Mouse (Mus musculus) thymus, postnatal 0 days (tissue): ENCODE results near the gene Hexim2. TPM values are rescaled to one million over a fixed set of nuclear protein-coding genes. Genes with fewer than 3 reads are reported as not detected.

ENCODE experiments used
- DNase-seq: peaks from one replicate; pipeline ENCODE4 v3.0.0-alpha.2; 2015; ENCODE audit warnings: low spot score
- polyA plus RNA-seq: library from polyadenylated mRNA; unstranded; fragments of >200 nt; fragmentation: Nextera tagmentation; extraction: Ambion mirVana; gene quantifications from 2 replicates; pipeline ENCODE4 v1.2.1, GENCODE M21; 2015

The Hexim2 gene
- polyA plus RNA-seq, 1 experiment from 2014 or later, result 8.9 TPM

DNA sequence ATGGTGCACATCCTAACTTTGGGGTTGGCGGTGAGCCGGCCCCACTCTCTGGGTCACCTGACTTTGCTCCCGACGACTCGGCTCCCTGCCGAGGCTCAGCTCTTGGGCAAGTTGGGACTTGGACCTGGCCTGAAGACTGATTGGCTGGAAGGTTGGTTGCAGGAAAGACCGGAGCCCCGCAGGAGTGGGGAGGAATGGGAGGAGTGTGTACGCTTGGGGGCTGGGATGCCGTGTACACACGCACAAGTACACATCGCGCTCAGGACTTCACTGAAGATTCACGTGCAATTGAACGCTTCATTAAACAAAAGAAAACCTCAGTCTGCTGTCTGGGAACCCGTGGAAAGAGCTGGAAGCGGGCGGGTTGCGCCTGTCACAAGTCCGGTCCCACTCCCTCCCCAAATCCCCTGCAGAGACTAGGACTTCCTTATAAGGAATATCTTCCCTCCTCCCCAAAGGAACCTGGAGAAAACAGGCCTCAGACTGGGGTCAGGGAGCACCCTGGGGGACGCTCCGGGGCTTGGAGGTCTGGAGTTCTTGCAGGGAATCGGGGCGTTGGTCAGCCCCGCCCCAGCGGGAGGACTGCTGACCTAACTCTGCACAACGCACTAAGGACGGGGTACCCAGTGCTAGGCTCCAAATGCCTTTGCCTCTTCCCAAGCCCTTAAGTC is 20.2 kb upstream of the Hexim2 start:
- no peak for DNase-seq

DNA sequence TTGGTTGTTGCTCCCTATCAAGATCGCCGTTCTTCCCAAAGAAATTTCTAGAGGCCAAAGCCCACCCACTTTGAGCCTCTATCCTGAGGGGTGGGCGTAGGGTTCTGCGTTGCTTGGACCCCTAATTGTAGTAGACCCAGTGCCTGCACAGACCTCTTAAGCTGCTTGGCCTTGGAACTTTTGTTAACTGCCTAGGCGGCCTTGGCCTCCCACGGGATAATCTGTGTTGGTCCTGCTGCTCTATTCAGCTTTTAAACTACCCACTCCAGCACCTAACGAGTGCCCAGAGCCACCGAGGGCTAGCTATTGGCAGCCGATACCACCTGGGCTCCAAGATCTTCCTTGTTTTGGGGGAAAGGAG is 19.7 kb upstream of the Hexim2 start:
- DNase-seq, result no peak

DNA sequence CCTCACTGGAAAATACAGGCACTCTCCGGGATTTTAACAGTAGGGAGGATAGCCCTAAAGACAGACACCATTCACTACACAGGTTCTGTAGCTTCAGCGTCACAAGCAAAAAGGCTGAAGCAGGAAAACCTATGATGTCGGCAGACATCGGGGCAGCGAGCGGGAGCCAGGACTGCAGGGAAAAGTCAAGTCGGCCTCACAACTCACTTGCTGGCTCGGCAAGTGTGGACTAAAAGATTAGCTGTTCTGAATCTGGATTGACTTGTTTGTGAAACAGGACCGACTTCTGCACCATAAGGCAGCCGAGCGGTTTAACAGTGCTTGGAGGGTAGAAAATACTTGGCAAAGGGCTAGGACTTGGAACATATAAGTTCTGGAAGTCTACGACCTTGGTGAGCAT is 19.2 kb upstream of the Hexim2 start:
- DNase-seq, result no peak

DNA sequence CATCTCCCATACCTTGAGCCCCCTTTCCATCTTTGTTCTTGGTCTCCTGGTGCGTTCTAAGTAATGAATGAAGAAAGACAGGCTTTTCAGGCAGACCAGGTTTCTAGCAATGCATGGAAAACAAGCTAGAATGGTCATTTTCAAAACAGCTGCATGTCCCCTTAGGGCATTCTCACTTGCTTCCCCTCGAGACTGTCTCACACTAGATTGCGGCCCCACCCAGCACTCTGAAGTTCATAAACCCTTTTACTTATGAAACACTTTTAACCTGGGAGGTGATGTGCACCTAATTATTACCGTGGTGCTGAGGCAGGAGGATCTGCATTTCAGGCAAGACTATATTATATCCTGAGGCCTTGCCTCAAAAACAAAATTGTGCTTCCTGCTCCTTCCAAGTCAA is 18.5 kb upstream of the Hexim2 start:
- DNase-seq, result no peak

DNA sequence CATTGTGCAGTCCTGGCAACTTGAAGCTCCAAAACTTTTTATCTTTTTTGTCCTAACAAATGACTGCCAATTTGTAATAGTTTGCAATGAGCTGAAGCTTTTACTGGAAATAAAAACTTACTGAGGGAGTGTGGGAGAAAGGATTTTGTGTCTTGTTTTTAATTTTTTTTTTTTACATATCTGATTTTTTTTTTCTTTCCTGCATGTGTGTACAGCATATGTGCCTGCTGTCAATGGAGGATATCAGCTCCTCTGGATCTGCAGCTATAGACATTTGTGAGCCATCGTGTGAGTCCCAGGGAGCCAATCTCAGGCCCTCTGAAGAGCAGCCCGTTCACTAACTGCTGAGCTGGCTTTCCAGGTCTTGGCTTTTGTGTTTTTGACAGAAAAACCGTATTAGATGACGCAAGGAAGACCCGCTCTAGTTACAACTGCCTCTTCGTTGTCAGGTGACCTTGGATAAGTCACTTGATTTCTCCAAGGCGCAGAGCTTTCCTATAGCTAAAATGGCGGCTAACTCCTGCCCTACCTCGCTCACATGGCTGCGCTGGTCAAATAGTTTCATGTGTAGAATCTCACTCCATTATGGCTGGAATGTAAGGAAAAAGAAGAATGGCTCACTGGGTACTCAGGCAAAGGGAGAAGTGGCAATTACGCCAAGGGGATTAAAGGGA is 17.8 kb upstream of the Hexim2 start:
- no peak for DNase-seq

DNA sequence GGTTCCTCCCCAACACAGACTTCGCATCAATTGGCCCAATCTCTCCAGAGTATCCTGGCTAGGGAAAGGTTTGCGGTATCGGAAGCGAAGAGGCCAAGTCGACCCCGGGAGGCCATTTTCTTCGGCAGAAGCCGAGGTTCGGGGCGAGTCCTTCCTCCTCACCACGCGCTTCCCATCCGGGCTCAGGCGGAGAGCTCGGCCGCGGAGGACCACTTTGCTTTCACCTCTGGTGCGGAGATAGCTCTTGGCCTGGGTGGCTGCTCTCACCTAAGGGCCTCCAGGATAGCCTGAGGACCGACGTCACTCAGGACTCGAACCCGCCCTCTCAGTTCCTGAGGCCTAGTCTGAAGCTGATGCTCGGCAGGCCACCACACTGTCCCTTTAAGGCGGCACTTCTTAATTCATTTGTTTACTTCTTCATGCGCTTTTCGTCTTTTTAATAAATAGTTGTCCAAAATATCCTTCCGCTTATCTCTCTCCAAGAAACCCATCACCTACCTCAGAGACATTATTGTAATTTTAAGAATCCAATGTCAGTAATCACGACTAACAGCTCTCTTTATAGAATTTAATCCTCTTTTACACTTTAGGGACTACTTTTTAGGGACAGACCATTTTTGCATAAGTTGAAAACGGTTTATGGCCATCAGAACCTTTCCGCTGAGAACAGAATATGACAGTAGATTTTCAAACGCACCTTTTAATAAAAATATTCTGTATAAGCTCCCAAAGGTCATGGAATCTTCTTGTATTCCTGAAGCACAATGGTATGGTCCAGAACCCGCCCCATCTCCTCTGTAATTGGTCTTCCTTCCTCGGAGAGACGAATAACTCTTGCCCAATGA is 16.8 kb upstream of the Hexim2 start:
- DNase-seq, result peak; percentile 82

DNA sequence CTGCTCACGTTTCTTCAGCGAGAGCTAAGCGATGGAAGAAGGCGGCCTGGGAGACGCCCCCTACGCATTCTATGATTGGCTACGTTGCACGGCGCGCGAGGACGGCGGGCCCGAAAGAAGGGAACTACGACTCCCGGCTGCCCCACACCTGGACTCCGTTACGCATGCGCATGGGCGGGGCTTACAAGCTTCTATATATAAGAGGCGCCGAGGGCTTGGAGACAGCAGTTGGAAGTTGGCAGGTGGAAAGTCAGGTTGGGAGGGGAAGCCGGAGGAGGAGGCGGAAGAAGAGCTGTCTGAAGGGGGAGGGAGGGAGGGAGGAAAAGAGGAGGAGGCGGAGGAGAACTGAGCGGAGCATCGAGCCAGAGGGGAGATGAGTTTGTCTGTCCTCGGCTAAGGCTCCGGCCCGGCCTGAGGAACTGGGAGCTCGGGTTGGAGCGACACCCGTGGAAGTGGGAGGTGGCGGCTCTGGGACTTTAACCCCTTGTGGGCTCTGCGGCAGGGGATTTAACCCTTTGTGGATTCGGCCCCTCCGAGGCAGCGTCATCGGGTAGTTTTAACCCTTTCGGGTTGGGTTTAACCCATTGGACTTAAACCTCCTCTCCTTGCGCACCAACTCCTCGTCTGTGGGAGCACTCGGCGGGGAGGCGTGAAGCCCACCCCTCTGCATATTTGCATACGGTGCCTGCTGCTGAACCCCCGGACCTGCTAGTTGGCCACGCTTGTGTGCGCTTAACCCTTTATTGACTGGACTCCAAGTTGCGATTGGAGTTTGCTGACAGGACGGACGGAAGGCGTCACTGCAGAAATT is 16.0 kb upstream of the Hexim2 start, which contains the start of gene Hexim1:
Gene Hexim1 (plus strand): TSS at position 224 of the 811 bp plus-strand sequence.
- peak; percentile 100 for DNase-seq

DNA sequence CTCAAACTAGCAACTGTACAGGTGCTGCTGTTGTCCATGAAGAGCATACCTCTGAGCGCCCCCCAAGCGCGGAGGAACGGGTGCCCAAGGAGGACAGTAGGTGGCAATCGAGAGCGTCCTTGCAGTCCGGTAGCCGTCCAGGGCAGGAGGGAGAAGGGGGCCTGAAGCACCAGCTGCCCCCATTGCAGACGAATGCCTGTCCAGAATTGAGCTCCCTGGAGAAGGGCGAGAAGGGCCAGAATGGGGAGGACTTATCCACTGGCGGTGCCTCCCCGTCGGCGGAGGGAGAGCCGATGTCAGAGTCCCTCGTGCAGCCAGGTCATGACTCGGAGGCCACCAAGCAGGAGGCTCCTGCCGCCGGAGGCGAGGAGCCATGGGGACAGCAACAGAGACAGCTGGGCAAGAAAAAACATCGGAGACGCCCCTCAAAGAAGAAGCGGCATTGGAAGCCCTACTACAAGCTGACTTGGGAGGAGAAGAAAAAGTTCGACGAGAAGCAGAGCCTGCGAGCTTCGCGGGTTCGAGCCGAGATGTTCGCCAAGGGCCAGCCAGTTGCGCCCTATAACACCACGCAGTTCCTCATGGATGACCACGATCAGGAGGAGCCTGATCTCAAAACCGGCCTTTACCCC is 15.2 kb upstream of the Hexim2 start:
- DNase-seq, result peak; percentile 73

DNA sequence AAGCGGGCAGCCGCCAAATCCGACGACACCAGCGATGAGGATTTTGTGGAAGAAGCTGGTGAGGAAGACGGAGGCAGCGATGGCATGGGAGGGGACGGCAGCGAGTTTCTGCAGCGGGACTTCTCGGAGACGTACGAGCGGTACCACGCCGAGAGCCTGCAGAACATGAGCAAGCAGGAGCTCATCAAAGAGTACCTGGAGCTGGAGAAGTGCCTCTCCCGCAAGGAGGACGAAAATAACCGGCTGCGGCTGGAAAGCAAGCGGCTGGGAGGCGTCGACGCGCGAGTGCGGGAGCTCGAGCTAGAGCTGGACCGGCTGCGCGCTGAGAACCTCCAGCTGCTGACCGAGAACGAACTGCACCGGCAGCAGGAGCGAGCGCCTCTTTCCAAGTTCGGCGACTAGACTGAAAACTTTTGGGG is 14.6 kb upstream of the Hexim2 start:
- peak; percentile 43 for DNase-seq

DNA sequence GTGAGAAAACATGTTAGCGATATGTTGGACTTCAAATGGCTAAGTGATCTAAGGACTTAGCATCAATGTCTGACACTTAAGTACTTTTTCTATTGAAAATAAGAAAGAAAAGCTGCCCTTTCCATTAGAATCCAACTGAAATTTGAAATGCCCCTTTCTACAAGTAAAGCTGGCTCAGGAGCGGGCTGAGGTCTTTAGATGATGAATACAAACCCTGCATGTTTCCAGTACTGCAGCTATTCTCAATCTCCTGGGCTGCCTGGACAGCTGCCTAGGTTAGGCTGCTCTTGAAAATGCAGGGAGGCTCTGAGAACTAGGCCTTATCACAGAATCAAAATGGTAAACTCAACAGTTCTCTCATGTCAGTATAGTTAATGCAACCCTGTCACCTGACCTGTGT is 13.4 kb upstream of the Hexim2 start:
- no peak for DNase-seq

DNA sequence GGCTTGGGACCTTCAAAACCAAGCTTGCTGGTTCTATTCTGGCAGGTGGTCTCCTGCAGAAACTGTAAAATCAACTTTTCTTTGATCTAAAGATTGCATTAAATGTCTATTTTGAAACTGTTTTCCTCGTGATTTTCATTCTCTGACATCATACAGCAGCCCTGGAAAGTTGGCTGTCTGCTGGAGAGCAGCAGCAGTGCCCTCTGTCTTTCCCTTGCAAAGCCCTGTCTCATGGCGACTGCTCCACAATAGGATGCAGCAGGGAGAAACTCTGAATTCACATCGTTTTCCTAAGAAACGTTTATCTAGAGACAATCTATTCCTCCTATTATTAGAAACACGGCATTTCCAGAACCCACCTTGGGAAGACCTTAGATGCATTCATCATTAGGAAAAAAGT is 12.6 kb upstream of the Hexim2 start:
- DNase-seq, result no peak

DNA sequence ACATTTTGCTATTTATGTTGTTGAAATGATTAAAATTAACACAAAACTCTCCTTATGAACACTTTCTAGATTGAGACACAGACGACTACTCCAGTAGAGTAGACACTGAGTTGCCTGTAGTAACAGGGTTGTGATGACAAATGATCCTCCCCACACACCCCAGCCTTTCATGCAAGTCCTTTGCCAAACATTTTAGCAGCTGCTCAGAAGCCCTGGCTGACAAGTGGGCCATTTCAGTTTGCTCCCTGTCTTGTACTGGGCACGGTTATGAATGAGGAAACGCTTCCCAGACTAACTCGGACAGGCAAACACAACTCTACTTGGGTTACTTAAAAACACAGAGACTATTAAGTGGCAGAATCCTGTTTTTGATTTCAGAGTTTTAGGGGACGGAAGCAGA is 11.9 kb upstream of the Hexim2 start:
- DNase-seq, result no peak

DNA sequence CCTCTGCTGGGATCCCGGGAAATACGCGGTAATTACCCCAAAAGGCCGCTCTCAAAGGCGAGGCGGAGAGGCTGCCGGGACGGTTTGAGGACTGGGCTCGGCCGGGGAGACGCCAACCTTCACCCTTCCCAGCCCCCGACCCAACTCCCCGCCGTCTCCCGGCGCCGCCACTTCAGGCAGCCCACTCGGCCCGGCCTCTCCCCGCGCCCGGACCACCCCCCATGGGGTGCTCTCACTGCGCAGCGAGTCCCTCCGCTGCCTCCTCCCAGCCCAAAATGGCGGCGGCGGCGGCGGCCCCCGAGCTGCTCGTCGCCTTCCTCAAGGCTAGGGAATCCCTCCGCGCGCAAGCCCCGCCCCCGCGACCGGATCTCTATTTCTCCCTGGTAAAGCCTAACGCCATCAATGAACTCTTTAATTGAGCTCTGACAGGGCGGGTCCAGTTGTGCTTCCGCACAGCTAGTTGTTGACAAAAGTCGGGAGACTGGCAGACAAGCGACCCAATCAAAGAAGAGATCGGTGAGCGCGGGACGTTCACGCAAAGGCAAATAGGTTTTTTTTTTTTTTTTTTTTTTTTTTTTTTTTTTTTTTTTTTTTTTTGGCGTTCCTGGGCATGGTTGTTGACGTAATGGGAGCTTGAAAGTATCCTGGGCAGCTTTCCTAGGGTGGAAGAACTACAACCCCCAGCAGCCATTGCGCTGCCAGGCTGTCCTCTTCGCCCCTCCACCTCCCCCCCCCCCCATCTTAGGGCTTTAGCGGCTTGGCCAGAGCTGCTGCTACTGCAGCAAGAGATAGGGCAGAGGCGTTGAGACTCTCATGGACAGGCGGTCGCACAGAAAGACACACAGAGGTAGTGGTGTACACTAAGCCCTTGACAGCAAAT is 587 bp downstream of the Hexim2 start:
- peak; percentile 100 for DNase-seq

DNA sequence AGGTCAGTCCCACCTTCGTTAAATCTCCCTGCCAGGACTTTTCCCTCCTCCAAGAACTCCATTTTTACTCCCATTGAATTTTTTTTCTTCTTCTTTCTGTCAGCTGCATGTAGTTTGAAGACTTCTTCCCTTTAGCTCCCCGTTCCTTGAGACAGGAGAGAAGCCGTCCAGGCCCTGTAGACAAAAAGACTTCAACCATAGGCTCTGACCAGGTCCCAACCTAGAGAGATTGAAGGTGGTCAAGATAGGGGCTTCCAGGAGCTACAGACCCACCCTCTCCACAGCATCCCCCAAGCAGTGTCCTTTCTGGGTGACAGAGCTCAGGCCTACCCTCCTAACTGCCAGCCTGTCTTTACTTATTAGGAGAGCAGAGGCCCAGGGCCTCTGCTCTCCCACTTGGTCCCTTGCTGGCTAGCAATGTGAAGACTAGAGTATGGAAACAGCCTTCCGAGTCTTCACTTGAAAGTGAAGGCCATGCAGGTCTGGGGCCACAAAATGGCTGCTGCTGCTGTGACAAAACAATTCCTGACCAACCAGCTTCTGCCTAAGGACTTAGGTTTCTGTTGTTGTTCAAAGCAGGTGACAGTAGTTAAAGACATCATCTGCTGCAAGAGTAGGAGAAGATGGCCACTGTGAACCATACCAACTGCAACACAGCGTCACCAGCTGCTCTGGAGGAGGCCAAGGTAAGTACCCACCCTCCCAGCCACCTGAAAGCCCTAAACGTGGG is 1.4 kb downstream of the Hexim2 start:
- peak; percentile 14 for DNase-seq

DNA sequence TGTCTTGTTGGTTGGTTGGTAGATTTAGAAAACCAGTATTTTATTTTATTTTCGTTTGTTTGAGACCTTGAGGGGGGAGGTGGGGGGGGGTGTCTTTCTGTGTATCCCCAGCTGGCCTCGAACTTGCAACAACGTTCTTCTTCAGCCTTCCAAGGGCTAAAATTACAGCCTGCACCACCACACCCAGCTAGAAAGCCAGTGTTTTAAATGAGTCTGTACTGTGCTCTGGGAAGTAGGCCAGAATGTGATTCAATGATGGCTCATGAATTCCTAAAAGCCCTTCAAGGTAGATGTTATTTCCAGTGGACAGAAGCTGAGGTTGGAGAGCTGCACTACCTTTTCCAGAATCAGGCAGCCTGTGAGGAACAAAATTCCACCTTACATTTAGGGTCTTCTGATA is 2.0 kb downstream of the Hexim2 start:
- DNase-seq, result no peak

DNA sequence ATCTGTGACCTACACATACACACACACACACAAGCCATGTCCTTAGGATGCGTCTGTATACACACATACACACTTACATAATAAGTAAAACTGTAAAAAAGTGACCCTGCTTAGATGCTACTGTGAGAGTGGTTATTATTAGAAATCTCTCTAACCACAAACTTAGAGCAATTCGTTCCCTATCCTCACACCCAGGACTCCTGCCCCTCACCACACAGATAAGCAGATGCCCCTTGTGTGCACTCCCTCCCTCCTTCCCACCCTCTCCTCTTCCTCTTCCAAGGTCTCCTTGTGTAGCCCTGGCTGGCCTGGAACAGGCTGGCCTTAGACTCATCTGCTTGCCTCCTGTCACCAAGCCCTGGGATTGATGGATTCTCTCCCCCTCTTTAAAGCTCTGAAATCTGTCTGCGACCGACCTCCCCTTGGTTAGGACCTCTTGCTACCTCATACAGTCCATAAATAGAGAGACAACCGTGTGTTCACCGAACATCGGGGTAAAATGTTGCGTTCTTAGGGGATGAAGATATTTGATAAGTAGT is 3.9 kb downstream of the Hexim2 start:
- no peak for DNase-seq

DNA sequence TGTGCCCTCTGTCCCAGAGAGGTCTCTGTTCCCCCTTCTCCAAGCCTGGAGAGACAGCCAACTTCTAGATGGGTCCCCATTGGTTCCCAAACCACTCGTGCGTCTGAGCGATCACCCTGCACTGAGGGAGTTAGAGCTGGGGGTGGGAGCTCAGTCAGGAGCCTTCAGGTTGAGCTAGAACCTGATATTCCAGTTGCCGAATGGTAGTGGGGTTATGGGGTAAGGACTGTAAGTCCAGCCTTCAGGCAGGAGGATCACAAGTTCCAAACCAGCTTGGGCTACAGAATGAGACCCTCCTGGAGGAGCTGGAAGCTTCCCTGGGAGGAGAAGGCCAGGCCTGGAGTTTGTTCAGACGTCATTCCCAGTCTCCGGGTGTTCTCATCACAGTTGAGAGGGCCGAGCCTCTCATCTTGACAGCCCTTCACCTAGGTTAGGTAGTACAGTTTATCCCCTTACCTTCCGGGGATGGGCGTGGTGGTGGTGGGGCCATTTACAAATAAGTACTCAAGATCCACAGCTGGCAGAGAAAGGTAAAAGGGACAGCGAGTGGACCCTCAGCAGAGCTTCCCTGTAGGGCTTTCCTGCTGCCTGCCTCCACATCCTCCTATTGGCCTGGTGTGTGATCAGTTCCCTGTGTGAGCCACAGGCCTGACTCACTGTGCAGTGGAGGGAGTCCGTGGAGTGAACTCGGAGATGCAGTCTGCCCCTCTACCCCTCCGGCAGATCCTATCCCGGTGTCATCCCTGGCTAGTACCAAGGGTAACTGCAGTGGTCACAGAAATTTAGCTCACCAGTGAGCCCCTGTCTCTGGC is 7.9 kb downstream of the Hexim2 start:
- DNase-seq, result no peak

DNA sequence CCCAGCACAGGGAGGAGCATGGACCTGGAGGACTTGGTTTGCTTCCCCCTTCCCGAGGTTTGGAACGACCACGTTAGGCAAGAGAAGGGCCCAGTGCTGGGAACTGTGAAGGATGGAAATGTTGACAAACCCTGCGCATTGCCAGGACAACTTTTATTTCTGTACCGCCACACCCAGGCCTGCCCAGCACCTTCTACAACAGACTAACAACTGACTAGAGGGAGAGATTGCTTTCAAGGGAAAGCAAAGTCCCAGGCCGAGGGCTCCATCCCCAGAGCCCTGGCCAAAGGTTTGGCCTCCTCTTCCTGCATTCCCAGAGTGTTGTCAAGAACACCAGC is 8.5 kb downstream of the Hexim2 start:
- no peak for DNase-seq
